Mouse (Mus musculus) heart, postnatal 0 days (tissue): ENCODE data around the gene Ptgir.

Experiments
- CTCF ChIP-seq: IDR thresholded peaks from 2 replicates; pipeline ENCODE4 v1.5.1; 2016; ENCODE audit warnings: antibody characterized with exemption, control low read depth, low read depth
- EP300 ChIP-seq: IDR thresholded peaks from 2 replicates; pipeline ENCODE4 v1.6.1; 2016; ENCODE audit warnings: antibody characterized with exemption, low read depth

GRCm38 (mm10) chr7:16942861-16943260, 36.6 kb downstream of the Ptgir start:
- TF ChIP-seq EP300, result no peak
- no peak for TF ChIP-seq CTCF
